Mouse (Mus musculus) ES-Bruce4 (cell line): ENCODE results near the gene Gpc6.

Source experiments
- CTCF ChIP-seq: IDR thresholded peaks from one replicate; pipeline ENCODE4 v1.8.1; 2011; ENCODE audit warnings: low read depth, low read length
- POLR2A ChIP-seq: IDR thresholded peaks from one replicate; pipeline ENCODE4 v1.8.1; 2011; ENCODE audit warnings: low read length; ENCODE audit not compliant: insufficient read depth

DNA sequence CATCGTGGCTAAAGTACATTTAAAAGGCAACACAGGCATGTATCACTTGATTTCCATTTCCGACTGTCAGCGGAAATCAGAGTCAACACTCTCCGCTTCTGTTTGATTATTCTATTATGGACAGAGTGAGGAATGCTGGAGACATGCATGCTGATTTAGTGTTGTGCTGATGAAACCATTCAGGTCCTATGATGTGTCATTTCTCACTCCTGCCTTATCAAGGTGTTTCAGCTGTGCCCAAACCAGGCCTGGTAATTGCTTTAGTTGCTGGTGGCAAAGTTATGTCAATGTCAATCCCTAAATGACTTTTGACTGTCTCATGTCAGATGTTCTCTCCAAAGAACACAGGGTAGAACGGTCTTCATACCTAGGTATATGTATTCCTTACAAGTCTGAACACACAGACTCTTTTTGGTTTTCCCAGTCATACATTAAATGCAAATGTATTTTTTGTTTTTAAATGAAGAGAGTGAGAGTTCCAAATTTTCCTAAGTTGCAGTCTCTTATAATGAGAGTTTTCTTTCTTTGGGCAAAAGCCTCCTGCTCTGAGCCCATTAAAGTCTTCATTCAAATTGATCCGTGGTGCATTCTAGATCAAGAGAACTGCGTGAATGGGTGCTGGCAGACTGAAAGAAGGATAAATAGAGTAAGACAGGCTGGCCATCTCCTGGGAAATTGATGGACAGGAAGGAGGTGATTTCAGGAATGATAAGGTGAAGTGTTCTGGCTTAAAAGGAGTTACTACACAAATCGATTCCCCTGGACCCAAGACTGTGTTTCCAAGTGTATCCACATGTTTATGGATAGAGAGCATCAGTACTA lies 379.0 kb downstream of the Gpc6 start:
- no peak for TF ChIP-seq CTCF
- TF ChIP-seq POLR2A = no peak
